Mouse (Mus musculus): Measurements from ENCODE around the gene Dda1. TPM values are rescaled to one million over a fixed set of nuclear protein-coding genes. Genes with fewer than 3 reads are reported as not detected.

The Dda1 gene
- polyA plus RNA-seq, 1 experiment from 2014 or later: 38.3 TPM

GRCm38 (mm10) chr8:71496481-71496880, 27.5 kb downstream of the Dda1 start:
- no peaks in the 10 kb centered on the region for H3K9me3 ChIP-seq (replicated peaks)
- H3K27me3 ChIP-seq: no peaks in the 10 kb centered on the region
- H3K4me1 ChIP-seq (replicated peaks): peaks cover 30% of the 10 kb centered on the region
- peaks cover 19% of the 10 kb centered on the region for H3K36me3 ChIP-seq (replicated peaks)
- no peak overlapping the region for H3K4me3 ChIP-seq (replicated peaks)
- no peak; the same call in 1 of the 2 replicates for ATAC-seq (ENCODE audit: insufficient read depth)
- no peak overlapping the region for H3K4me2 ChIP-seq
- WGBS (ENCODE audit: insufficient replicate concordance): 49% methylated on average over 11 of the region's 11 CpGs
- H3K27ac ChIP-seq (replicated peaks): no peak overlapping the region
- H3K9ac ChIP-seq: no peak overlapping the region

GRCm38 (mm10) chr8:71497077-71497645, 28.2 kb downstream of the Dda1 start:
- Histone ChIP-seq H3K4me3 (replicated peaks) (no peak overlapping the region), H3K9me3 (replicated peaks) (no peaks in the 10 kb centered on the region), H3K27ac (replicated peaks) (no peak overlapping the region), H3K4me1 (replicated peaks) (peaks cover 30% of the 10 kb centered on the region), H3K4me2 (no peak overlapping the region), H3K9ac (no peak overlapping the region), H3K36me3 (replicated peaks) (peaks cover 17% of the 10 kb centered on the region), H3K27me3 (no peaks in the 10 kb centered on the region)
- WGBS (ENCODE audit: insufficient replicate concordance): 66% methylated on average over 1 of the region's 1 CpGs
- ATAC-seq (ENCODE audit: insufficient read depth): no peak

- ATAC-seq (ENCODE audit: insufficient read depth): no peak
- 47% methylated on average over 15 of the region's 15 CpGs for WGBS (ENCODE audit: insufficient replicate concordance)
- no peak overlapping the region for H3K9ac ChIP-seq
Observed at GRCm38 (mm10) chr8:71497881-71498501, 29.0 kb downstream of the Dda1 start.

GRCm38 (mm10) chr8:71498816-71499690, 30.1 kb downstream of the Dda1 start:
- Histone ChIP-seq H3K4me2 (no peak overlapping the region), H3K27ac (replicated peaks) (no peak overlapping the region), H3K9me3 (replicated peaks) (no peaks in the 10 kb centered on the region), H3K9ac (no peak overlapping the region), H3K36me3 (replicated peaks) (peaks cover 2% of the 10 kb centered on the region), H3K4me1 (replicated peaks) (peaks cover 27% of the 10 kb centered on the region), H3K4me3 (replicated peaks) (no peak overlapping the region), H3K27me3 (no peaks in the 10 kb centered on the region)
- ATAC-seq (ENCODE audit: insufficient read depth): peak; percentile 49; the same call in 1 of the 2 replicates
- 33% methylated on average over 16 of the region's 16 CpGs for whole genome bisulfite sequencing (ENCODE audit: insufficient replicate concordance)

More at GRCm38 (mm10) chr8:71497881-71498501, 29.0 kb downstream of the Dda1 start:
- Histone ChIP-seq H3K27ac (replicated peaks) (0 out of 2 replicates have a peak overlapping the region, but pooled peaks have one; percentile 6), H3K9me3 (replicated peaks) (no peaks in the 10 kb centered on the region), H3K4me1 (replicated peaks) (peaks cover 30% of the 10 kb centered on the region), H3K4me2 (no peak overlapping the region), H3K36me3 (replicated peaks) (peaks cover 9% of the 10 kb centered on the region), H3K4me3 (replicated peaks) (no peak overlapping the region), H3K27me3 (no peaks in the 10 kb centered on the region)

- Histone ChIP-seq H3K36me3 (replicated peaks) (no peaks in the 10 kb centered on the region), H3K4me2 (no peak overlapping the region), H3K4me3 (replicated peaks) (no peak overlapping the region), H3K9me3 (replicated peaks) (no peaks in the 10 kb centered on the region), H3K4me1 (replicated peaks) (peaks cover 14% of the 10 kb centered on the region), H3K27me3 (peaks cover 40% of the 10 kb centered on the region), H3K27ac (replicated peaks) (no peak overlapping the region), H3K9ac (no peak overlapping the region)
- no peak for ATAC-seq (ENCODE audit: insufficient read depth)
- 85% methylated on average over 4 of the region's 4 CpGs for WGBS (ENCODE audit: insufficient replicate concordance)
Observed at GRCm38 (mm10) chr8:71504349-71504748, 35.4 kb downstream of the Dda1 start.

- ATAC-seq (ENCODE audit: insufficient read depth): no peak
- no peak overlapping the region for H3K4me3 ChIP-seq (replicated peaks)
- no peaks in the 10 kb centered on the region for H3K9me3 ChIP-seq (replicated peaks)
- H3K4me1 ChIP-seq (replicated peaks): peaks cover 11% of the 10 kb centered on the region
- H3K27ac ChIP-seq (replicated peaks): no peak overlapping the region
- no peaks in the 10 kb centered on the region for H3K36me3 ChIP-seq (replicated peaks)
- peaks cover 44% of the 10 kb centered on the region for H3K27me3 ChIP-seq
- WGBS (ENCODE audit: insufficient replicate concordance): 54% methylated on average over 4 of the region's 4 CpGs
- no peak overlapping the region for H3K9ac ChIP-seq
- H3K4me2 ChIP-seq: no peak overlapping the region
Observed at GRCm38 (mm10) chr8:71505326-71505725, 36.3 kb downstream of the Dda1 start.

GRCm38 (mm10) chr8:71505979-71506378, 37.0 kb downstream of the Dda1 start:
- Histone ChIP-seq H3K27ac (replicated peaks) (no peak overlapping the region), H3K9ac (no peak overlapping the region), H3K4me3 (replicated peaks) (no peak overlapping the region), H3K36me3 (replicated peaks) (no peaks in the 10 kb centered on the region), H3K9me3 (replicated peaks) (no peaks in the 10 kb centered on the region), H3K4me2 (no peak overlapping the region), H3K4me1 (replicated peaks) (peaks cover 11% of the 10 kb centered on the region), H3K27me3 (peaks cover 46% of the 10 kb centered on the region)
- no peak for ATAC-seq (ENCODE audit: insufficient read depth)
- 61% methylated on average over 4 of the region's 4 CpGs for WGBS (ENCODE audit: insufficient replicate concordance)

- peak; percentile 39 for ATAC-seq (ENCODE audit: insufficient read depth)
- Histone ChIP-seq H3K36me3 (replicated peaks) (no peaks in the 10 kb centered on the region), H3K4me1 (replicated peaks) (peaks cover 26% of the 10 kb centered on the region), H3K9me3 (replicated peaks) (no peaks in the 10 kb centered on the region), H3K4me3 (replicated peaks) (peak overlapping the region; percentile 35), H3K27ac (replicated peaks) (no peak overlapping the region), H3K4me2 (peak overlapping the region; percentile 64), H3K9ac (no peak overlapping the region), H3K27me3 (peaks cover 50% of the 10 kb centered on the region)
- WGBS (ENCODE audit: insufficient replicate concordance): 1% methylated on average over 61 of the region's 61 CpGs
Observed at GRCm38 (mm10) chr8:71507589-71508104, 38.6 kb downstream of the Dda1 start.

- no peaks in the 10 kb centered on the region for H3K36me3 ChIP-seq (replicated peaks)
- H3K9me3 ChIP-seq (replicated peaks): no peaks in the 10 kb centered on the region
- H3K4me3 ChIP-seq (replicated peaks): no peak overlapping the region
- H3K4me2 ChIP-seq: no peak overlapping the region
- peaks cover 50% of the 10 kb centered on the region for H3K27me3 ChIP-seq
- H3K9ac ChIP-seq: no peak overlapping the region
- 52% methylated on average over 2 of the region's 2 CpGs for WGBS (ENCODE audit: insufficient replicate concordance)
- ATAC-seq (ENCODE audit: insufficient read depth): no peak
- H3K27ac ChIP-seq (replicated peaks): no peak overlapping the region
- H3K4me1 ChIP-seq (replicated peaks): peaks cover 28% of the 10 kb centered on the region
Observed at GRCm38 (mm10) chr8:71509316-71509715, 40.3 kb downstream of the Dda1 start.

GRCm38 (mm10) chr8:71511644-71512043, 42.6 kb downstream of the Dda1 start, which contains the start of gene Plvap:
Gene Plvap (minus strand): TSS chr8:71511752.
- Histone ChIP-seq H3K36me3 (replicated peaks) (no peaks in the 10 kb centered on the region), H3K4me3 (replicated peaks) (peak within 1 kb of the TSS; percentile 36), H3K27ac (replicated peaks) (no peak within 1 kb of the TSS), H3K9me3 (replicated peaks) (no peaks in the 10 kb centered on the region), H3K4me2 (peak within 1 kb of the TSS; percentile 64), H3K27me3 (peaks cover 35% of the 10 kb centered on the region), H3K4me1 (replicated peaks) (peaks cover 28% of the 10 kb centered on the region), H3K9ac (no peak within 1 kb of the TSS)
- 2% methylated on average over 14 of the region's 14 CpGs for WGBS (ENCODE audit: insufficient replicate concordance)
- ATAC-seq (ENCODE audit: insufficient read depth): peak; percentile 84

Measured in liver, embryonic 15.5 days (tissue).